Mouse (Mus musculus) megakaryocyte-erythroid progenitor cell, adult 5-6 weeks (primary cell): ENCODE measurements at regions not wholly inside any gene's neighbourhood (a gene's known extent, or its start where the extent isn't known, plus 50 kb on each side); places are given as distances from the start of the nearest gene placed in this dataset.
"Not testable (repeated sequence)": the region's sequence is repeated elsewhere in the genome, so short reads cannot be mapped to it uniquely, and the experiment has no call there.

Experiments used
- ATAC-seq: replicated peaks from 2 replicates; pipeline ENCODE4 v1.8.0; 2016; ENCODE audit warnings: mild to moderate bottlenecking, inconsistent platforms; ENCODE audit not compliant: severe bottlenecking, poor library complexity, low FRiP score, low TSS enrichment

DNA sequence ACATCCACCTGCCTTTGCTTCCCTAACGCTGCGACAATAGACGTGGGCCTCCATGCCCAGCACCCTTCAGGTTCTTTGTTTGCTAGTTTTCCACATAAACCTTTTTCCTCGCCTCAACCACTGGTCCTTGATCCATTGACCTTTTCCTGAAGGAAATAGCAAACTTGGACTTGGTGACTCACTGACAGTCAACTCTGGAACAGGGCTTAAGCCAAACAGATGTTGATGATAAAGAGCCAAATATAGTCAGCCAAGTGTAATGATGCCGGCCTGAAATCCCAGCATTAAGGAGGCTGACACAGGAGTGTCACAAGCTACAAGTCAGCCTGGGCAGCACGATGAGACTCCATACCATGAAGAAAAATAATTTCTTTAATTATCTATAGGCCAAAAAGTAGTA, 62.9 kb upstream of the Thoc2 start:
- ATAC-seq: no peak

DNA sequence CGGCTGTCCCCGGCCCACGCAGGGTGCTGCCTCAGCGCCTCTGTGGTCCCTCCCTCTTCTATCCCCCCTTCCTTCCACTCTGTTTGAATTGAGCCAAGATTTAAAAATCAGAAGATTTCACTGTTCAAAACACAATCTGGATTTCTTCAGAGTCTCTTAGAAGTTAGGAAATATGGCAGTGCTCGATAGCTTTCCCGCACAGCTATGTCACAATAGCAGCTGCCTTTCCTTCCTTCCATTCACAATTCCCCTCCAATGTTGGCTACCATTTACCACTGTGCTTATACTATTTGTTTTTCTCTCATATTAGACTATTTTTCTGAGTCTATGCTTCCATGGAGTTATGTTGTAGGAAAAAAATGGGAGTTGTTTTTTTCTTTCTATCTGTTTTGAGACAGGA, 63.7 kb upstream of the Xiap start:
- no peak for ATAC-seq

DNA sequence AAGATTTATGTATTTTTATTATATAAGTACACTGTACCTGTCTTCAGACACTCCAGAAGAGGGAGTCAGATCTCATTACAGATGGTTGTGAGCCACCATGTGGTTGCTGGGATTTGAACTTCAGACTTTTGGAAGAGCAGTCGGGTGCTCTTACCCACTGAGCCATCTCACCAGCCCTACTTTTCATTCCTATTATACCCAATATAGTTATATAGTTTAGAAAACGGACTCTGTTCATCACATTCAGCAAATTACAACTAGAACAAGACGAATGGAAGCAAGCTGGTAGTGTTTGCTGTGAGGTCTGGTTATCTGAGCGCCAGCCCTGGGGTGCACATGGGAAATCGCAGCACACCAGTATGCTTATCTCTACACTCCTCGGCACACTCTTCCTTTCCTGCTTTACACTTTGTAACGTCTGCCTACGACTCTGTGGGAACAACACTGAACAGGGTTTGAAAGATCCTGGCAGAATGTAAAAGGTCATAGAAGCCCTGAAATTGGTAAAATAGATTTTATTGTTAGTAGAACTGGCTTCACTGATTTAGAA, 58.8 kb upstream of the Xiap start:
- peak; percentile 100 for ATAC-seq

DNA sequence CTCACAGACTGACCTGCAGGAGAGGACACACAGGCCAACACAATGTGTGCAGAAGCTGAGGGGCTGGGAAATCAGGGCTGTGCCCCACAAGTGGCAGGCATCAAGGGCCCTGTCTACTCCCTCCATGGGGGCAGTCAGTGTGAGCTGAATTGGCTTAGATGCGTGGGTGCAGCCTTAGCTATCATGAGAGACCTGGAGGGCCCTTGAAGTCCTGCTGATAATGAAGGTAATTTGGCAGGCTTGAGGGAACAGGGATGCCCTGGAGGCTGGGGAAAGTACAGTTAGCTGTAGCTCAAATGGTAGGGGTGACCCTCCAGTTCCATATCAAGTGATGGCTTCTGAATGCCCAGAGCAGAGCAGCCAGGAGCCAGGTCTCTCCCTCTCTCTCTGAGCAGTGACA, 53.9 kb upstream of the Xiap start:
- not testable (repeated sequence) for ATAC-seq

DNA sequence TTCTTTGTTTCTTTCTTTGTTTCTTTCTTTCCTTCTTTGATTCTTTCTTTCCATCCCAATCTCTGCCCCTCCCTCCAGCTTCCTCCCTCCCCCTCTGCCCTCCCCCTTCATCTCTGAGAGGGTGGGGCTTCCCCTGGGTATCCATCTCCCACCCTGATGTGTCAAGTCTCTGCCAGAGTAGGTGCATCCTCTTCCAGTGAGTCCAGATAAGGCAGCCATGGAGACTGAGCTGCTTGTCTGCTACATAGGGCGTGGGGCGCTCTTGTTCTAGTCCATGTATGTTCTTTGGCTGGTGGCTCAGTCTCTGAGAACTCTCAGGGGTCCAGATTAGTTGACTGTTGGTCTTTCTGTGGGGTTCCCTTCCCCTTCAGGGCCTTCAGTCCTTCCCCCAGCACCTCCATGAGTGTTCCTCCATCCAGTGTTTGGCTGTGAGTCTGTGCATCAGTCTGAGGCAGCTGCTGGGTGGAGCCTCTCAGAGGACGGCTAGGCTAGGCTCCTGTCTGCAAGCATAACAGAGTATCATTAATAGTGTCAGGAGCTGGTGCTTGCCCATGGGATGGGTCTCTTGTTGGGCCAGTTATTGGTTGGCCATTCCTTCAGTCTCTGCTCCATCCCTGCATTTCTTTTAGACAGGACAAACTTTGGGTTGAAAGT, 52.8 kb upstream of the Xiap start:
- 0 out of 2 replicates have a peak, but pooled peaks have one; percentile 37 for ATAC-seq
